Mouse (Mus musculus): ENCODE measurements around the gene Cdc14b. TPM values are rescaled to one million over a fixed set of nuclear protein-coding genes. Genes with fewer than 3 reads are reported as not detected.

The Cdc14b gene
- polyA plus RNA-seq, 1 experiment from 2014 or later: 10.2 TPM

DNA sequence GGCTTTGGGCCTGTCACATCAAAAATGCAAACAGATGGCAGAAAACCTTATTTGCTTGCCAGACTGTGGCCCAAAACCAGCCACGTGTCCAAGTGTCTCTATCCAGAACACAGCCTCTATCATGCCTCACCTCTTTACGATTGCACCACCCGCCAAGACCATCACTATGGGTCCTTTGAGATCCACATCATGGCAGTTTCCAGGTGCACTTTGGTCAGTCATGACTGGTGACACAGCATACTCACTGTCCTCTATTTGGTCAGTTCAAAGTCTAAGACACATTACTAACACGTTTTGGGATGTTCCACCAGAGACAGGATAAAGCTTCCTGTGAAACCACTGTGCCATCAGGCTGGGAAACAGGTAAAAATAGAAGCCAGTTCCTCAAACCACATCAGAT is 91.5 kb downstream of the Cdc14b start:
- ATAC-seq (ENCODE audit: low FRiP score): no peak
- H3K27ac ChIP-seq: no peak overlapping the region
- H3K36me3 ChIP-seq: peaks cover 35% of the 10 kb centered on the region
- H3K9ac ChIP-seq: no peak overlapping the region
- H3K4me3 ChIP-seq: no peak overlapping the region
- H3K27me3 ChIP-seq: no peaks in the 10 kb centered on the region
- 81% methylated on average over 4 of the region's 4 CpGs for WGBS
- H3K9me3 ChIP-seq (replicated peaks): no peaks in the 10 kb centered on the region
- H3K4me1 ChIP-seq: no peaks in the 10 kb centered on the region
- no peak overlapping the region for H3K4me2 ChIP-seq (replicated peaks)

DNA sequence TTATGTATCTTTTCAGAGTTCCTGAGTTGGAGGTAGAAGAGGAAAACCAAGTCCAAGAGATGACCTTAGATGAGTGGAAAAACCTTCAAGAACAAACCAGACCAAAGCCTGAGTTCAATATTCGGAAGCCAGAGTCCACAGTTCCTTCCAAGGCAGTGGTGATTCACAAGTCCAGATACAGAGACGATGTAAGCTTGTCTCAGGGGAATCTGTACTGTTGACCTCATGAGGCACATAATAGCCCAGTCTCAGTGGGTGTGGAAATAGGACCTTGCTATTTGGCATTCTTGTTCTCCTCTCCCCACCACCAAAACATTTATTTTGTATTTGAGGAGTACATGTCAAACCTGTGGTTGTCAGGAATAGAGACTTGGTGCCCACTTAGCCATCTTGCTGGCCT is 93.0 kb downstream of the Cdc14b start:
- ATAC-seq (ENCODE audit: low FRiP score): no peak
- no peaks in the 10 kb centered on the region for H3K9me3 ChIP-seq (replicated peaks)
- H3K27ac ChIP-seq: no peak overlapping the region
- no peaks in the 10 kb centered on the region for H3K4me1 ChIP-seq
- H3K27me3 ChIP-seq: no peaks in the 10 kb centered on the region
- H3K9ac ChIP-seq: no peak overlapping the region
- H3K36me3 ChIP-seq: peaks cover 42% of the 10 kb centered on the region
- 77% methylated on average over 2 of the region's 2 CpGs for WGBS
- no peak overlapping the region for H3K4me2 ChIP-seq (replicated peaks)
- H3K4me3 ChIP-seq: no peak overlapping the region

DNA sequence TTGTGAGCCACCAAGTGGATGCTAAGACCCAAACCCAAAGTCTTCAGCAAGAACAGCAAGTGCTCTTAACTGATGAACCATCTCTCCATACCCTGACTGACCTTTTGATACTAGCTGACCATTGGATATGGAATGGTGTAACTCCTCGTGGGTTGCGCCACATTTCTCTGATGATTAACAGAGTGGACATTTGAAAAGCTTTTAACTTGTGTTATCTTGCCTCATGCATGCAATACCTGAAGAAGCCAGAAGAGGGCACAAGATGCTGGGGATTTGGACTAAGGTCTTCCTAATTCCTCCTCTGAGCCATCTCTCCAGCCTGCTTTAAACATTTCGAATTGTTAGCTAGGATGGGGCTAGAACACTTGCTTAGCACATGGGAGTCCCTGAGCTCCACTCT is 94.2 kb downstream of the Cdc14b start:
- WGBS: 87% methylated on average over 3 of the region's 3 CpGs
- ATAC-seq (ENCODE audit: low FRiP score): no peak
- Histone ChIP-seq H3K27ac (no peak overlapping the region), H3K4me2 (replicated peaks) (no peak overlapping the region), H3K27me3 (no peaks in the 10 kb centered on the region), H3K9ac (no peak overlapping the region), H3K36me3 (peaks cover 38% of the 10 kb centered on the region), H3K4me3 (no peak overlapping the region), H3K4me1 (no peaks in the 10 kb centered on the region), H3K9me3 (replicated peaks) (no peaks in the 10 kb centered on the region)

DNA sequence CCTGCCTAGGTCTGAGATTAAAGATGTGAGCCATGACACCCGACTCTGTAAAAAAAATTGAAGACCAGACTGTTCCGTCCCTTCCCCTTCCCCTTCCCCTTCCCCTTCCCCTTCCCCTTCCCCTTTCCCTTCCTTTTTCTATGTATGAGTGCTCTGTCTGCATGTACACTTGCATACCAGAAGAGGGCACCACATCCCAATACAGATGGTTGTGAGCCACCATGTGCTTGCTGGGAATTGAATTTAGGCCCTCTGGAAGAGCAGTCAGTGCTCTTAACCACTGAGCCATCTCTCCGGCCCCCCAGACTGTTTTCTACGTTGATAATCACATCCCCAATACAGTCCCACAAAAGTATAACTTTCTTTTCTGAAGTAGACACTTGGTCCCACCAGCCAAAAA is 94.8 kb downstream of the Cdc14b start:
- Histone ChIP-seq H3K27me3 (no peaks in the 10 kb centered on the region), H3K36me3 (peaks cover 32% of the 10 kb centered on the region), H3K4me2 (replicated peaks) (no peak overlapping the region), H3K4me3 (no peak overlapping the region), H3K4me1 (no peaks in the 10 kb centered on the region), H3K9ac (no peak overlapping the region), H3K9me3 (replicated peaks) (no peaks in the 10 kb centered on the region), H3K27ac (no peak overlapping the region)
- ATAC-seq (ENCODE audit: low FRiP score): no peak
- 90% methylated on average over 4 of the region's 4 CpGs for WGBS

DNA sequence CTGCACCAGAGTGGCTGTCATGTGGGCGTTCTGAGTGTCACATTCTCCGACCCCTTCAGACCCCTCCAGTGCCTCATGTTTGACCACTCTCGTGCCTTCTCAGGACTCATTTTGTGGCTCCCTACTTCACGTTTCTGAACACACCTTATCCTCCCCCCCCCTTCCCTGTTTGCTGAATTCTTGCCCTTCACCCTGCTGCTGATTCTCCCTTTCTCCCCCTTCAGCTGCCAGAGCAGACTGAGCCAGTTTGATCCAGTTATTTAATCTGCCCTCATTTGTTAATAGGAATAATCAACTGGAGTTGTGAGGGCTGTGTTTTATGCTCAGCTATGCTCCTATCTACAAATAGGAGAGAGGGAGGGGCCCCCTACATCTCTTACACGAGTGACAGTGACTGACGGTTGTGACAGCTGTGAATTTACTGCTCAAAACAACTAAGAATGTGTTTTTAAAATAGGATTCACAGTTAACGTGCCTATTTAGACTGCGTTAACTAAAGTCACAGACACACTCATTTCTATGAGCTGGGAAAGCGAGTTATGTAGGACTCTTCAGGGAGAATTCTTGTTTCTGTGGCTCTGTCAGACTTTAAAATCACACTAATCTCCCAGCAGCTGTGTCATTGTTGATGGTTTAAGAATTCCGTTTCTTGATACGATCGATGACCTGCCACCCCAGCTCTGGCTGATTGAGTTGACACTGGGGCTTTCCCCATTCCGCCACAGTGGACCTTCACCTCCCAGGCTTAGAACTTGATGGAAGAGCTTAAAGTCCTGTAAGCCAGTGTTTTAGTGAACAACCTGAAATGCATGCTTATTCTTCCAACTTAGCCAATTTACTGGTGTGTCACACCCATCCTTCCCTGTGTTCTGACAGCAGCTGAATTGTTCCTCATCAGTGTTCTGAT is 96.1 kb downstream of the Cdc14b start:
- no peak overlapping the region for H3K4me3 ChIP-seq
- 75% methylated on average over 13 of the region's 13 CpGs for WGBS

DNA sequence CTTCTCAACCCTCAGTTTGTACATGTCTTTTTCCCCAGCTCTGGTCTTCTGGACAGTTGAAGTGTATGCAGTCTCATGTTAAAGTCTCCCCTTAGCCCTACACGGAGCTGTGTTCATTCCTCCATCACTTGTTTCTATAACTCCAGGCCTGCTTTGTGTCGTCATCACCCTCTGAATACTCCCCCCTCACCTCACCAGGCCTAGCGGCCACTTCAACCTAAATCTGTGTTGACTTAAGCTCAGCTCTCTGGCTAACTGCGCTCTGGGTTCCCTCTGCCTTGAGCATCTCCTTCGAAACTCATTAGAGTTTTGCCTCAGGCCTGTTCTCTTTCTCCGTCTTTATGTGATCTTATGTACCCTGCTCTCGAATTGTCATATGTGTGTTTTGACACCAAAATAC is 97.1 kb downstream of the Cdc14b start:
- no peaks in the 10 kb centered on the region for H3K27me3 ChIP-seq
- H3K4me2 ChIP-seq (replicated peaks): no peak overlapping the region
- no peak for ATAC-seq (ENCODE audit: low FRiP score)
- no peak overlapping the region for H3K4me3 ChIP-seq
- H3K9ac ChIP-seq: no peak overlapping the region
- H3K27ac ChIP-seq: no peak overlapping the region
- peaks cover 37% of the 10 kb centered on the region for H3K36me3 ChIP-seq
- H3K9me3 ChIP-seq (replicated peaks): no peaks in the 10 kb centered on the region
- WGBS: 80% methylated on average over 7 of the region's 7 CpGs
- no peaks in the 10 kb centered on the region for H3K4me1 ChIP-seq

More for the DNA sequence above, 96.1 kb downstream of the Cdc14b start:
- Histone ChIP-seq H3K9me3 (replicated peaks) (no peaks in the 10 kb centered on the region), H3K36me3 (peaks cover 38% of the 10 kb centered on the region), H3K27ac (0 out of 2 replicates have a peak overlapping the region, but pooled peaks have one; percentile 2), H3K4me1 (no peaks in the 10 kb centered on the region), H3K27me3 (no peaks in the 10 kb centered on the region), H3K9ac (no peak overlapping the region), H3K4me2 (replicated peaks) (no peak overlapping the region)
- no peak for ATAC-seq (ENCODE audit: low FRiP score)

DNA sequence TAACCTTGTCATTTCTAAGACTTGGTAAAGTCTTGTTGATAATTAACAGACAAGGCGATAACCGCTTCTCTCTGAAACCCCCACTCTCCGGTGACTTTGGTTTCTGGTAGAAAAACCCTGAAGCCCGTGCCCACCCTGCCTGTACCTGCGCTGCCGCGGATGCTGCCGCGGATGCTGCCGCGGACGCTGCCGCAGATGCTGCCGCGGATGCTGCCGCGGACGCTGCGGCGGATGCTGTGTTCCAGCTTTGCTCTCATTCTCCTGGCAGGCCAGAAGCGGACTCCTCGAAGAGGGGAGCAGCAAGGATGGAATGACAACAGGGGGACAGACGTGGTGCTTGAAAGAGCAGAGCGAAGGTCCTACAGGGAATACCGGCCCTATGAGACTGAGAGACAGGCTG is 105.3 kb downstream of the Cdc14b start:
- Histone ChIP-seq H3K9ac (no peak overlapping the region), H3K4me1 (no peaks in the 10 kb centered on the region), H3K4me2 (replicated peaks) (no peak overlapping the region), H3K9me3 (replicated peaks) (peaks cover 60% of the 10 kb centered on the region), H3K4me3 (no peak overlapping the region), H3K27ac (no peak overlapping the region), H3K36me3 (peaks cover 66% of the 10 kb centered on the region), H3K27me3 (no peaks in the 10 kb centered on the region)
- WGBS: 97% methylated on average over 25 of the region's 25 CpGs
- no peak for ATAC-seq (ENCODE audit: low FRiP score)

DNA sequence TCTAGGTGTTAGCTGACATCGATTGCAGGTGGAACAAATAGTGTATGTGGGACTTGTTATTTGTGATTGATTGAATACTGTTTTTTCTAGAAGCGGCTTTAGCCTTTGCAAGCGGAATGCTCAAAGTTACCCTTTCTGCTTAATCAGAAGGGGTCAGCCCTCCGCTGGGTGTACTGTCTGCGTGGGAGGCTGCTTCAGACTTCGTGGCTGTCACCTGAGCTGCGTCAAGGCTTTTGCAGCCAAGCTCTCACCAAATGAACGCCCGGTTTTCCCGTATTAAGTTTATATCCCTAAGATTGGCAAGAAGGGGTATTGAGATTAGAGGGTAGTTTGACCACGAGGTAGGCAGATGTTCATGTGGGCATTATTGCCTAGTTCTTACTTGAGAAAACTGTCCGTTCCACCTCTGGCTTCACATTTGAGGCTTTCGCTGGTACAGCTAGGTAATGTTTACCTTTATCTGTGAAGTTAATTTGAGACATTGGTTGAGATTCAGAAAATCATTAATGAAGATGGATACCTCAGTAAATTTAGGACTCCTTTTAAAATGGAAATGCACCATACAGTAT is 111.9 kb downstream of the Cdc14b start:
- Histone ChIP-seq H3K4me2 (replicated peaks) (peak overlapping the region; percentile 96), H3K4me3 (peak overlapping the region; percentile 68), H3K9ac (peak overlapping the region; percentile 87; the same call in 1 of the 2 replicates), H3K9me3 (replicated peaks) (peaks cover 18% of the 10 kb centered on the region), H3K36me3 (peaks cover 8% of the 10 kb centered on the region; the same call in 1 of the 2 replicates), H3K4me1 (peaks cover 11% of the 10 kb centered on the region), H3K27me3 (peaks cover 9% of the 10 kb centered on the region; the same call in 1 of the 2 replicates), H3K27ac (no peak overlapping the region)
- no peak for ATAC-seq (ENCODE audit: low FRiP score)
- WGBS: 25% methylated on average over 13 of the region's 13 CpGs

DNA sequence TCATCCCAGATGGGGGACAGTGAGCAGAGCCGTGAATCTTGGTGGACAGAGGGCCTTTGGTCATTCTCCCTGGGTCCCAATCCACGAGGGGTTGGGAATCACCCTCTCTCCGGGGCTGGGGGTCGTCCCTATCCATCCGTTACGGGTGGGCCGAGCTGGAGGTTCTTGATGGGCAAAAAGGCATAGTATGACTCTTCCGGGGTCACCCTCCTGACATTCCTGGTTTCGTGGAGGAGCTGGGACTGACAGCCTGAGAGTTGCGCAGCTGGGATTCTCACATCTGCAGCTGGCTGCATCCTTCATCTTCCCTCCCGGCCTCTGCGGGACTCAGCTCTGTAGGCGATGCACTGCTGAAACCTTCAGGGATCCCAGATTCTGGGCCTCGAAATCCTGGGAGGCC is 112.5 kb downstream of the Cdc14b start:
- peak overlapping the region; percentile 68 for H3K4me3 ChIP-seq
- WGBS: under 1% methylated on average over 14 of the region's 14 CpGs
- H3K9ac ChIP-seq: peak overlapping the region; percentile 87
- H3K27ac ChIP-seq: no peak overlapping the region
- peak overlapping the region; percentile 96 for H3K4me2 ChIP-seq (replicated peaks)
- H3K36me3 ChIP-seq: 0 out of 2 replicates have a peak, but pooled peaks cover 6% of the 10 kb centered on the region
- peaks cover 16% of the 10 kb centered on the region for H3K9me3 ChIP-seq (replicated peaks)
- H3K27me3 ChIP-seq: peaks cover 9% of the 10 kb centered on the region; the same call in 1 of the 2 replicates
- H3K4me1 ChIP-seq: peaks cover 11% of the 10 kb centered on the region
- no peak; the same call in 1 of the 2 replicates for ATAC-seq (ENCODE audit: low FRiP score)

DNA sequence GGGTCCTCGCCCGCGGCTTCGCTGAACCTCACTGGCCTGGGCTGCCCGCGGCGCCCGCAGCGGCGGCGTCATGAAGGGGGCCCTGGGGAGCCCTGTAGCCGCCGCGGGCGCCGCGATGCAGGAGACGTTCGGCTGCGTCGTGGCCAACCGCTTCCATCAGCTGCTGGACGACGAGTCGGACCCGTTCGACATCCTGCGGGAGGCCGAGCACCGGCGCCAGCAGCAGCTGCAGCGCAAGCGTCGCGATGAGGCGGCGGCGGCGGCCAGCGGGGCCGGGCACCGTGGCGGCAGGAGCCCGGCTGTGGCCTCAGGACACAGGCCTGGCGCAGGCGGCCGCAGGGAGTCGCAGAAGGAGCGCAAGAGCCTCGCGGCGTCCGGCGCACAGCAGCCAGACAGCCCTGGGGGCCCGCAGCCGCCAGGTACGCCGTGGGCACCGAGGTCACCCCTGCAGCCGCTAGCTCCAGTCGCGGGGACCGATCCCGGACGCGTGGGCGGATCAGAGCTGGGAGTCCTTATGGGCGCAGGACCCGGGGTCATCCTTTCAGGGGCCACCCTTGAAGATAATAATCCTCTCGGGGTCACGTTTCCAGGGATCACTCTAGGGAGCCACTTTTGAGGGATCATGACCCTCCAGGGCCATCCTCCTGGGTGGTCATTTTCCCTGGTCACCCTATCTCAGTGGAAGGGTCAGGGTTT is 113.0 kb downstream of the Cdc14b start:
- Histone ChIP-seq H3K27me3 (peaks cover 9% of the 10 kb centered on the region; the same call in 1 of the 2 replicates), H3K27ac (peak overlapping the region; percentile 90), H3K36me3 (0 out of 2 replicates have a peak, but pooled peaks cover 3% of the 10 kb centered on the region), H3K9ac (peak overlapping the region; percentile 87), H3K9me3 (replicated peaks) (peaks cover 12% of the 10 kb centered on the region; the same call in 1 of the 2 replicates), H3K4me2 (replicated peaks) (peak overlapping the region; percentile 96), H3K4me1 (peaks cover 11% of the 10 kb centered on the region), H3K4me3 (peak overlapping the region; percentile 68)
- ATAC-seq (ENCODE audit: low FRiP score): peak; percentile 43
- 1% methylated on average over 71 of the region's 71 CpGs for WGBS

DNA sequence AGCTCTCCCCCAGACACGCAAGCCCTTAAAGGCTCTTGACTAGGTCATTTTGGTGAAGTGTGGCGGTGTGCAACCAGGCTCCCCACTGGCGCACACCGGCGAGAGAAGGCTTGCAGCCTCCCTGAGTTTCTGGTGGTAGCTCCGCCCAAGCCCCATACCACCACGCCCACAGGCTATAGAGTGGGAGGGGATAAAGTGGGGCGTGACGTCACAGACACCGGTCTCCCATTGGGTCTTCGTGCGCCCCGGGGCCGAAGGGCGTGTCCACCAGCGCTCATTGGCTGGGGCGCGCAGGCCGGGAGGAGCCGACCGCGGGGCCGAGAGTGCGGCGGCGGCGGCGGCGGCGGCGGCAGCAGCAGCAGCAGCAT is 113.6 kb downstream of the Cdc14b start, which contains the start of gene Habp4:
Gene Habp4 (plus strand): TSS at position 277 of the 368 bp plus-strand sequence.
- ATAC-seq (ENCODE audit: low FRiP score): peak; percentile 98
- under 1% methylated on average over 26 of the region's 31 CpGs for WGBS
- Histone ChIP-seq H3K4me2 (replicated peaks) (peak within 1 kb of the TSS; percentile 96), H3K9ac (peak within 1 kb of the TSS; percentile 87), H3K36me3 (0 out of 2 replicates have a peak, but pooled peaks cover under 1% of the 10 kb centered on the region), H3K27ac (peak within 1 kb of the TSS; percentile 90), H3K9me3 (replicated peaks) (peaks cover 7% of the 10 kb centered on the region; the same call in 1 of the 2 replicates), H3K4me3 (peak within 1 kb of the TSS; percentile 68), H3K4me1 (peaks cover 11% of the 10 kb centered on the region), H3K27me3 (peaks cover 9% of the 10 kb centered on the region; the same call in 1 of the 2 replicates)

DNA sequence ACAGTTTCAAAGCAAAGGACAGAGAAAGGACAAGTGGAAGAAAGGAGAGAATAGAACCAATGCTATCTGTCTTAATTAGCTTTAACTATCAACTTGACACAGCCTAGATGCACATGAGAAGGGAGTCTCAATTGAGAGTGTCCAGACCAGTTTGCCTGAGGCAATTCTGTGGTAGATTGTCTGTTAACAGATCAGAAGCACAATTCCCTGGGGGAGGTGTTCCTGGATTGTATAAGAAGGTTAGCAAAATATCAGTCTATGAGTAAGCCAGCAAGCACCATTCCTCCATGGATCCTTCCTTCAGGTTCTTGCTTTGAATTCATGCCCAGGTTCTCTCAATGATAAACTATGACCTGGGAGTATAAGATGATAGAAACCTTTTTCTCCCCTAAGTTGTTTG is 118.1 kb downstream of the Cdc14b start:
- Histone ChIP-seq H3K27me3 (peaks cover 5% of the 10 kb centered on the region; the same call in 1 of the 2 replicates), H3K4me1 (peaks cover 7% of the 10 kb centered on the region), H3K4me2 (replicated peaks) (no peak overlapping the region), H3K4me3 (no peak overlapping the region), H3K9ac (no peak overlapping the region), H3K9me3 (replicated peaks) (no peaks in the 10 kb centered on the region), H3K27ac (no peak overlapping the region), H3K36me3 (no peaks in the 10 kb centered on the region)
- no peak for ATAC-seq (ENCODE audit: low FRiP score)

All from hindbrain, embryonic 12.5 days (tissue).